Mouse (Mus musculus) liver, embryonic 16.5 days (tissue): ENCODE measurements around the gene Epha3. TPM values are rescaled to one million over a fixed set of nuclear protein-coding genes. Genes with fewer than 3 reads are reported as not detected.

Experiments
- ATAC-seq: fragments of 200-750 bp; cut with Nextera tagmentation; 2 replicates; pipeline ENCODE4 v1.8.0; 2017; ENCODE audit warnings: low read depth, mild to moderate bottlenecking, moderate number of reproducible peaks, moderate library complexity
- H3K27ac ChIP-seq: fragments of 300-500 bp; sonication (generic); 2 replicates; pipeline ENCODE4 v1.5.1; 2014; ENCODE audit warnings: mild to moderate bottlenecking, low read length
- H3K27me3 ChIP-seq: fragments of 300-500 bp; sonication (generic); 2 replicates; pipeline ENCODE4 v1.6.1; 2014; ENCODE audit warnings: low read depth, low read length, mixed read lengths; ENCODE audit not compliant: control insufficient read depth, insufficient read depth
- H3K36me3 ChIP-seq: fragments of 300-500 bp; sonication (generic); 2 replicates; pipeline ENCODE4 v1.6.1; 2014; ENCODE audit warnings: mild to moderate bottlenecking; ENCODE audit not compliant: control insufficient read depth, insufficient read depth
- H3K4me1 ChIP-seq: fragments of 300-500 bp; sonication (generic); 2 replicates; pipeline ENCODE4 v1.6.1; 2014; ENCODE audit warnings: low read depth, low read length, mixed read lengths; ENCODE audit not compliant: control insufficient read depth
- H3K4me2 ChIP-seq: fragments of 300-500 bp; sonication (generic); 2 replicates; pipeline ENCODE4 v1.6.1; 2014; ENCODE audit warnings: low read depth, low read length, mixed read lengths
- H3K4me3 ChIP-seq: fragments of 300-500 bp; sonication (generic); 2 replicates; pipeline ENCODE4 v1.5.1; 2014; ENCODE audit warnings: low read depth, mild to moderate bottlenecking, low read length
- H3K9ac ChIP-seq: fragments of 300-500 bp; sonication (generic); 2 replicates; pipeline ENCODE4 v1.6.1; 2014; ENCODE audit warnings: low read depth, low read length
- H3K9me3 ChIP-seq: fragments of 300-500 bp; sonication (generic); replicated peaks from 2 replicates; pipeline ENCODE4 v1.6.1; 2016; ENCODE audit warnings: low read length; ENCODE audit not compliant: control insufficient read depth
- WGBS: fragments of 180-500 bp; shearing (Covaris S2); extraction: QIAGEN DNeasy Blood & Tissue Kit; methylation state at CpG from one replicate; pipeline ENCODE4 v1.1.7; 2014; ENCODE audit not compliant: insufficient replicate concordance; 5-methylcytosine and 5-hydroxymethylcytosine counted together
- polyA plus RNA-seq: library from polyadenylated mRNA; unstranded; fragments of >200 nt; fragmentation: Nextera tagmentation; extraction: Ambion mirVana; gene quantifications from 2 replicates; pipeline ENCODE4 v1.2.1, GENCODE M21; 2015

Gene Epha3
- polyA plus RNA-seq, 1 experiment from 2014 or later = 0.81 TPM

DNA sequence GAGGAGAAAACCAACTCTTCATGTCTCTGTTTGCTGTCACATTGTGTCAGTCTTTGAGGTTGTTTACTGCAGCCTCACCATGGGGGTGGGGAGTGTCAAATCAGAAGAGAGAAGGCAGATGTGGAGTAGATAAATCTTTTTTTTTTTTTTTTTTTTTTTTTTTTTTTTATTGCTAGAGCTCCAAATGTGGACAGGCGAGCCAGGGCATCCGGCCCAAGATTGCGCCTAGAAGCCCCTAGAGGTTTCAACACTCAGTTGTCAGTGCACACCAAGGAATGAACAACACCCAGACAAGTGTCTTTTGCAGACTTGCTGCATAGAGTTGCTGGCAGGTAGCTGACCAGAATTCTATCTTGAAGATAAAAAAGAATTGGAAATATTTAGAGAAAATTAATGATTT, 62.5 kb downstream of the Epha3 start:
- WGBS = 66% methylated on average over 3 of the region's 3 CpGs
- no peaks in the 10 kb centered on the region for H3K27me3 ChIP-seq
- no peaks in the 10 kb centered on the region for H3K9me3 ChIP-seq
- no peaks in the 10 kb centered on the region for H3K4me1 ChIP-seq
- no peak for ATAC-seq
- no peak overlapping the region for H3K9ac ChIP-seq
- H3K4me3 ChIP-seq = no peak overlapping the region
- H3K27ac ChIP-seq = no peak overlapping the region
- no peak overlapping the region for H3K4me2 ChIP-seq
- no peaks in the 10 kb centered on the region for H3K36me3 ChIP-seq

DNA sequence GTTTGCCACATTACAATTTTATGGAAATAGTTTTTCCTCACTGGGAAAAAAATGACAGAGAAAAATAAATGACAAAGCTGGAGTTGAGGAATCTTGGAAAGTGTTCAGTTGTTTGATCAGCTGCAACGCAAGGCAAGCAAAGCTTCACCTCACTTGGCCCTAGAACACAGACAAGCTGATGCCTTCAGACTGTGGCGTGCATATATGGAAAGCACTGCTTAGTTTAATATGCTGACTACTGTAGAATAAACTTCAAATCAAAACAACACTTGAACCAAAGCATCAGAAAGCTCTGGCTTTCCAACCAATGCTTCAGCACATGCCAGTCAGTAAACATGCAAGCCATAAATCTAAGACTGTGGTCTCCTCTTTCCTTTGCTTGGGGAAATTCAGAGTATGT, 65.6 kb downstream of the Epha3 start:
- 49% methylated on average over 2 of the region's 2 CpGs for WGBS
- H3K9me3 ChIP-seq = no peaks in the 10 kb centered on the region
- H3K9ac ChIP-seq = no peak overlapping the region
- no peaks in the 10 kb centered on the region for H3K36me3 ChIP-seq
- H3K27me3 ChIP-seq = no peaks in the 10 kb centered on the region
- no peaks in the 10 kb centered on the region for H3K4me1 ChIP-seq
- no peak overlapping the region for H3K4me3 ChIP-seq
- H3K4me2 ChIP-seq = no peak overlapping the region
- H3K27ac ChIP-seq = no peak overlapping the region
- ATAC-seq = no peak

GRCm38 (mm10) chr16:63794292-63794691, 69.7 kb downstream of the Epha3 start:
- Histone ChIP-seq H3K4me2 (no peak overlapping the region), H3K9ac (no peak overlapping the region)
- 56% methylated on average over 5 of the region's 5 CpGs for WGBS

GRCm38 (mm10) chr16:63793805-63794204, 70.2 kb downstream of the Epha3 start:
- 62% methylated on average over 1 of the region's 1 CpGs for WGBS
- H3K4me3 ChIP-seq = no peak overlapping the region
- H3K9me3 ChIP-seq = no peaks in the 10 kb centered on the region
- H3K36me3 ChIP-seq = no peaks in the 10 kb centered on the region
- no peak for ATAC-seq
- no peak overlapping the region for H3K4me2 ChIP-seq
- H3K27ac ChIP-seq = no peak overlapping the region
- no peaks in the 10 kb centered on the region for H3K27me3 ChIP-seq
- H3K4me1 ChIP-seq = no peaks in the 10 kb centered on the region
- H3K9ac ChIP-seq = no peak overlapping the region

More at GRCm38 (mm10) chr16:63794292-63794691, 69.7 kb downstream of the Epha3 start:
- no peaks in the 10 kb centered on the region for H3K36me3 ChIP-seq
- H3K27ac ChIP-seq = no peak overlapping the region
- ATAC-seq = no peak
- no peaks in the 10 kb centered on the region for H3K4me1 ChIP-seq
- no peaks in the 10 kb centered on the region for H3K9me3 ChIP-seq
- no peaks in the 10 kb centered on the region for H3K27me3 ChIP-seq
- H3K4me3 ChIP-seq = no peak overlapping the region

- H3K27me3 ChIP-seq = no peaks in the 10 kb centered on the region
- no peak for ATAC-seq
- no peaks in the 10 kb centered on the region for H3K4me1 ChIP-seq
- no peaks in the 10 kb centered on the region for H3K36me3 ChIP-seq
- H3K4me2 ChIP-seq = no peak overlapping the region
- WGBS = 63% methylated on average over 2 of the region's 2 CpGs
- H3K4me3 ChIP-seq = no peak overlapping the region
- no peaks in the 10 kb centered on the region for H3K9me3 ChIP-seq
- no peak overlapping the region for H3K27ac ChIP-seq
- H3K9ac ChIP-seq = no peak overlapping the region
Observed at GRCm38 (mm10) chr16:63792084-63792483, 71.9 kb downstream of the Epha3 start.

DNA sequence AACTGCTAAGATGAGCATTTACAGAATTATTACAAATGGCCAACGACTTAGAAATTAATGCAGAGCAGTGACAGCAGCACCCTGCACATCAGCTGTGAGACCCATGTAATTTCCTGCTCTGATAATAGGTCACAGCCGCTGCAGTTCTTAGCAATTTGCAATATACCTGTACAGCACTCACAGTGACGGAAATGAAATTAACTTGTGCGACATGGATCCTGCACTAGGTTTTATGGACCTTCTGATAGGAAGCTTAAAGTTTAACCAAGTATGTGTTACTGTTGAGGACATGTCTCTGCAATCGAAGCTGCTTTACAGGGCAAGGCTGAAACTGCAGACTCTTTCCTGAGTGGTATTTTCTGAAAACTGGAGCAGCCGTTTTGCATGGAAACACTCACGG, 80.4 kb downstream of the Epha3 start:
- Histone ChIP-seq H3K27me3 (no peaks in the 10 kb centered on the region), H3K9ac (no peak overlapping the region), H3K9me3 (no peaks in the 10 kb centered on the region), H3K4me2 (no peak overlapping the region), H3K36me3 (no peaks in the 10 kb centered on the region), H3K4me1 (no peaks in the 10 kb centered on the region), H3K4me3 (no peak overlapping the region), H3K27ac (no peak overlapping the region)
- ATAC-seq = no peak
- WGBS = 63% methylated on average over 7 of the region's 7 CpGs

DNA sequence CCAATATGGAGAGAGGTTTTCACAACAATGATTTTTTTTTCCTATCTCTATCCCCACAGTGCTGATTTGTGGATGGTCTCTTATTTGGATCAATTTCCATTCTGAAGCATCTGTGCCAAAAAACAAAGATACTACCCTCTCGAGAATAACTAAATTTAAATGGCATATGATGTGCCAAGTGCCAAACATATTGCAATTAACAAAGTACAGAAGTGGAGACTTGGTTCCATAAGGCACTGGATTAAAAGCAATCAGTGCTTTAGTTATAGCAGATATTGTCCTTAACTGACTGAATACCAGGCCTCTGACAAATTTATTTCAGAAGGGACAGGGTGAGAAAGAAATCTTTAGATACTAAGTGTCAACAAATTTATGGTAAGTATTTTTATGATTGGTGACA, 81.9 kb downstream of the Epha3 start:
- no peaks in the 10 kb centered on the region for H3K9me3 ChIP-seq

GRCm38 (mm10) chr16:63780151-63780550, 83.8 kb downstream of the Epha3 start:
- no peak for ATAC-seq
- no peak overlapping the region for H3K4me2 ChIP-seq
- no peaks in the 10 kb centered on the region for H3K9me3 ChIP-seq
- H3K4me3 ChIP-seq = no peak overlapping the region
- H3K4me1 ChIP-seq = no peaks in the 10 kb centered on the region
- H3K27me3 ChIP-seq = no peaks in the 10 kb centered on the region
- no peaks in the 10 kb centered on the region for H3K36me3 ChIP-seq
- no peak overlapping the region for H3K9ac ChIP-seq
- H3K27ac ChIP-seq = no peak overlapping the region
- WGBS = 67% methylated on average over 5 of the region's 5 CpGs

More for the DNA sequence above, 81.9 kb downstream of the Epha3 start:
- 23% methylated on average over 1 of the region's 1 CpGs for WGBS
- no peak overlapping the region for H3K9ac ChIP-seq
- no peak for ATAC-seq
- no peak overlapping the region for H3K27ac ChIP-seq
- H3K4me3 ChIP-seq = no peak overlapping the region
- no peaks in the 10 kb centered on the region for H3K27me3 ChIP-seq
- H3K4me1 ChIP-seq = no peaks in the 10 kb centered on the region
- no peaks in the 10 kb centered on the region for H3K36me3 ChIP-seq
- no peak overlapping the region for H3K4me2 ChIP-seq

- no peaks in the 10 kb centered on the region for H3K9me3 ChIP-seq
- no peak overlapping the region for H3K4me3 ChIP-seq
- no peak overlapping the region for H3K9ac ChIP-seq
- no peak overlapping the region for H3K27ac ChIP-seq
- no peaks in the 10 kb centered on the region for H3K36me3 ChIP-seq
- WGBS = 66% methylated on average over 1 of the region's 1 CpGs
- no peak for ATAC-seq
- no peak overlapping the region for H3K4me2 ChIP-seq
- H3K27me3 ChIP-seq = no peaks in the 10 kb centered on the region
- no peaks in the 10 kb centered on the region for H3K4me1 ChIP-seq
Observed at GRCm38 (mm10) chr16:63777811-63778210, 86.2 kb downstream of the Epha3 start.

DNA sequence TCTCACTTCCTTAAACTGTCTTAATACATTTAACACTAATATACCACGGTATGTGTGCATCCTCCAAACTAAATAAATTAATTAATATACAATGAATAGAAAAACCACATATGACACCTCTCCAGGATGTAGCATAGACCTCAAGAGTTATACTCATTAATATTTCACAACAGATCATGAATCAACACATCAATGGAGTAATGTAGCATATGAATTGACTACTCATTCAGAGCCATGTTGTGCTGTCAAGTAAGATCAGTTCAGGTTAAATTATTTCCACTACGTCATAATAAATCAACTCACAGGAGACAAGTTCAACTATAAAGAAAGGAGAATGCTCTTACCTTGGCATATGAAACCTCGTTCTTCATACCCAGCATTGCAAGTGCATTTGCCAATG, 91.4 kb downstream of the Epha3 start:
- H3K27me3 ChIP-seq = no peaks in the 10 kb centered on the region
- H3K4me1 ChIP-seq = no peaks in the 10 kb centered on the region
- no peak overlapping the region for H3K4me3 ChIP-seq
- no peak overlapping the region for H3K27ac ChIP-seq
- ATAC-seq = no peak
- WGBS = 55% methylated on average over 3 of the region's 3 CpGs
- H3K4me2 ChIP-seq = no peak overlapping the region
- H3K9me3 ChIP-seq = no peaks in the 10 kb centered on the region
- H3K36me3 ChIP-seq = no peaks in the 10 kb centered on the region
- no peak overlapping the region for H3K9ac ChIP-seq
